Mouse (Mus musculus): ENCODE measurements around the gene Apba1. TPM values are rescaled to one million over a fixed set of nuclear protein-coding genes. Genes with fewer than 3 reads are reported as not detected.

Apba1 gene
- 3.5 TPM for polyA plus RNA-seq (2014; fragmentation: Illumina TruSeq; extraction: RNeasy Lipid Tissue Mini Kit (QIAGEN cat#74804))

DNA sequence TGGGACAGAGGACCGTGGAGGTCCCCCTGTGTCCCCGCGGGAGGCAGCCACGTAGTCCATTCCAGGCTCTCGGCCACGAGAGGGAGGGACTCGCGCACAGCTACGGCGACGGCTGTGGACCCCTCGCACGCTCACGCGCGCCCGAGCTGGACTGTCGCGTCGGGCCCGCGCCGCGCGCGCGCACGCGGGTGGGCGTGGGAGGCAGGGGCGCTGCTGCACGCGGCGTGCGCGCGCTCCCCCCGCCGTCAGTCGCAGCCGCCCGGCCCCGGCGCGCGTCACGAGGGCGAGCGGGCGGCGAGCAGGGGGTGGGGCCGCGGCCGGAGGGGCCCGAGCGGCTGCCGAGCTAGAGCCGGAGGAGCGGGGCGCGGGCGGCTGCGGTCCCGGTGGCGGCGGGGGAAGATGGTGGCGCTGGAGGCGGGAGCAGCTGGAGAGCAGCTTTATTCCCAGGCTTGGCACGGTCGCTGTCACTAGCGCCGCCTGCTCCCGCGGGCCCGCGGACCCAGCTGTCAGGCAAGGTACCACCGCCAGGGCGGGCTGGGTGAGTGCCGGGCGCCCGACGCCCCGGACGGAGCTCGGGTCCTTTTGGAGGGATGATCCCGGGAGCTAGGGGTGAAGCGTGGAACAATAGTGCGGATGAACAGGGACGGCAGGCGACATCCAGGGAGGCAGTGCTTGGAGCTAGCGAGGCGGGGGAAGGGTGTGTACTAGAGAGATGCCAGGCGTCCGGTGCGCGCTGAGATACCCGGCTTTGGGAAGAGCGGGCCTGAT is at the start of gene Apba1:
Gene Apba1 (plus strand): TSS at position 334 of the 768 bp plus-strand sequence.

Other genes starting within 250 kb of the Apba1 start
- gene 1700028P14Rik, start 106.1 kb upstream of the Apba1 start, polyA plus RNA-seq (2014; fragmentation: Illumina TruSeq; extraction: RNeasy Lipid Tissue Mini Kit (QIAGEN cat#74804)): 4.9 TPM
- 48.7 TPM for gene Ptar1, start 71.5 kb upstream of the Apba1 start, polyA plus RNA-seq (2014; fragmentation: Illumina TruSeq; extraction: RNeasy Lipid Tissue Mini Kit (QIAGEN cat#74804))

All from ovary, adult 10 weeks (tissue).